Mouse (Mus musculus): ENCODE data around the gene Ppp6r2. TPM values are rescaled to one million over a fixed set of nuclear protein-coding genes. Genes with fewer than 3 reads are reported as not detected.

Ppp6r2 gene
- polyA plus RNA-seq (2015; fragmentation: Nextera tagmentation; extraction: Ambion mirVana), result 24.5 and 25.0 TPM in 2 replicates

DNA sequence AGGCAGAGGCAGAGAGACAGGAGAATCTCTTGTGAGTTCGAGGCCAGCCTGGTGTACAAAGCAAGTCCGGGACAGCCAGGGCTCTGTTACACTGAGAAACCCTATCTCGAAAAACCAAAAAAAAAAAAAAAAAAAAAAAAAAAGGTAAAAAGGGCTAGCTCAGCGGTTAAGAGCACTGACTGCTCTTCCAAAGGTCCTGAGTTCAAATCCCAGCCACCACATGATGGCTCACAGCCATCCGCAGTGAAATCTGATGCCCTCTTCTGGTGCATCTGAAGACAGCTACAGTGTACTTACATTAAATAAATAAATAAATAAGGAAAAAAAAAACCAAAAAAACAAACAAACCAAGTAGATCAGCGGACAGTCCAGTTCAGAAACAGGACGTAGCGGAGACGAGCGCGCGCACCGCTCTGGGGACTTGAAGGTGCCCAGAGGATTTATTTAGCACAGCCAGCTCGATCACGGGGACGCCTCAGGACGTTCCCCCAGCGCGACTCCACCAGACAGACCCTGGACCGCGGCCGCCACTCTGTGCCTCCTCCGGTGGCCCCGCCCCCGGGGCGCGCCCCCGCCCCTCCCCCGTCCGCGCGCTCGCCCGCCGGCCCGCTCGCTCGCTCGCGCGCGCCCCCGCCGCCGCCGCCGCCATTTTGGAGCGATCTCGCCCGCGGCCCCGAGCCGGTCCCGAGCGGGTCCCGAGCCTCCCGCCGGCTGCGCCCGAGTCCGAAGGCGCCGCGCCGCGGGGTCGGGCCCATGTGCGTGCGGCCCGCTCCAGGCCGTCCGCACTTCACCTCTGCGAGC, at the start of gene Ppp6r2:
TSS of gene Ppp6r2 (plus strand) at position 639 of the 801 bp plus-strand sequence.
- peak within 1 kb of the TSS; percentile 77 for H3K4me2 ChIP-seq
- peaks cover 5% of the 10 kb centered on the region for H3K36me3 ChIP-seq
- 2% methylated on average over 64 of the region's 73 CpGs for WGBS
- H3K27me3 ChIP-seq, result no peaks in the 10 kb centered on the region
- peak; percentile 72 for ATAC-seq (ENCODE audit: insufficient number of reproducible peaks, low FRiP score, low TSS enrichment, low read depth)
- peak within 1 kb of the TSS; percentile 82 for H3K27ac ChIP-seq
- peak within 1 kb of the TSS; percentile 99 for H3K9ac ChIP-seq
- peak within 1 kb of the TSS; percentile 98 for H3K4me3 ChIP-seq
- H3K9me3 ChIP-seq, result no peaks in the 10 kb centered on the region
- peaks cover 14% of the 10 kb centered on the region for H3K4me1 ChIP-seq

DNA sequence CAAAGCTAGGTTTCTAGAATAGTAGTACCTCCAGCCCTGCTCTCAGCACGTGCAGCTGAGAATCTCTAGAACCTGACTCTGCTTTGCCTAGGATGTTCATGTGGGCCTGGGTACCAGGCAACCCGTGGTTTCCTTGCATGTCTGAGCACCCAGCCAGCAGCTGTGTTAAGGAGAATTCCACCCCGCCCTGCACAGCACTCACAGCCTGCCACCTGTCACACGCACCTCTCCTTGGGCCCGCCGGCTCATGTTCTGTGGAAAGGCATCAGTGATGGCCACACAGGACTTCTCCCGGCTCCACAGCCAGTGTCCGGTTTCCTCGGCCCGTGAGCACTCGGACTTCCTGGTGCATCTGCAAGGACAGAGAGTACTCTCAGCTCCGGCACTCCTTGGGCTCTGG, 45.9 kb upstream of the Ppp6r2 start:
- no peak overlapping the region for H3K4me3 ChIP-seq
- H3K36me3 ChIP-seq, result peaks cover 80% of the 10 kb centered on the region
- WGBS, result 90% methylated on average over 12 of the region's 12 CpGs
- no peak overlapping the region for H3K9ac ChIP-seq
- no peak for ATAC-seq (ENCODE audit: insufficient number of reproducible peaks, low FRiP score, low TSS enrichment, low read depth)
- no peaks in the 10 kb centered on the region for H3K9me3 ChIP-seq
- no peak overlapping the region for H3K4me2 ChIP-seq
- H3K27me3 ChIP-seq, result no peaks in the 10 kb centered on the region
- H3K27ac ChIP-seq, result no peak overlapping the region
- peaks cover 18% of the 10 kb centered on the region for H3K4me1 ChIP-seq

- Histone ChIP-seq H3K27me3 (no peaks in the 10 kb centered on the region), H3K4me2 (peak overlapping the region; percentile 40), H3K9ac (no peak overlapping the region), H3K4me1 (peaks cover 47% of the 10 kb centered on the region), H3K4me3 (peak overlapping the region; percentile 17), H3K36me3 (peaks cover 46% of the 10 kb centered on the region), H3K27ac (peak overlapping the region; percentile 87), H3K9me3 (no peaks in the 10 kb centered on the region)
- 29% methylated on average over 10 of the region's 10 CpGs for WGBS
- no peak for ATAC-seq (ENCODE audit: insufficient number of reproducible peaks, low FRiP score, low TSS enrichment, low read depth)
Measured at GRCm38 (mm10) chr15:89168922-89169321, 42.4 kb upstream of the Ppp6r2 start.

- Histone ChIP-seq H3K36me3 (peaks cover 41% of the 10 kb centered on the region), H3K9me3 (no peaks in the 10 kb centered on the region), H3K27ac (peak overlapping the region; percentile 87), H3K4me3 (peak overlapping the region; percentile 17), H3K4me2 (peak overlapping the region; percentile 40), H3K9ac (no peak overlapping the region), H3K4me1 (peaks cover 52% of the 10 kb centered on the region), H3K27me3 (no peaks in the 10 kb centered on the region)
- peak; percentile 80 for ATAC-seq (ENCODE audit: insufficient number of reproducible peaks, low FRiP score, low TSS enrichment, low read depth)
- 6% methylated on average over 10 of the region's 10 CpGs for WGBS
Measured at GRCm38 (mm10) chr15:89169431-89169830, 41.9 kb upstream of the Ppp6r2 start.

- H3K9ac ChIP-seq, result no peak overlapping the region
- WGBS, result 41% methylated on average over 3 of the region's 3 CpGs
- peaks cover 34% of the 10 kb centered on the region for H3K36me3 ChIP-seq
- H3K4me1 ChIP-seq, result peaks cover 58% of the 10 kb centered on the region
- H3K9me3 ChIP-seq, result no peaks in the 10 kb centered on the region
- ATAC-seq (ENCODE audit: insufficient number of reproducible peaks, low FRiP score, low TSS enrichment, low read depth), result no peak
- H3K4me2 ChIP-seq, result peak overlapping the region; percentile 40
- no peak overlapping the region for H3K4me3 ChIP-seq
- peak overlapping the region; percentile 87 for H3K27ac ChIP-seq
- no peaks in the 10 kb centered on the region for H3K27me3 ChIP-seq
Measured at GRCm38 (mm10) chr15:89170102-89170501, 41.3 kb upstream of the Ppp6r2 start.

DNA sequence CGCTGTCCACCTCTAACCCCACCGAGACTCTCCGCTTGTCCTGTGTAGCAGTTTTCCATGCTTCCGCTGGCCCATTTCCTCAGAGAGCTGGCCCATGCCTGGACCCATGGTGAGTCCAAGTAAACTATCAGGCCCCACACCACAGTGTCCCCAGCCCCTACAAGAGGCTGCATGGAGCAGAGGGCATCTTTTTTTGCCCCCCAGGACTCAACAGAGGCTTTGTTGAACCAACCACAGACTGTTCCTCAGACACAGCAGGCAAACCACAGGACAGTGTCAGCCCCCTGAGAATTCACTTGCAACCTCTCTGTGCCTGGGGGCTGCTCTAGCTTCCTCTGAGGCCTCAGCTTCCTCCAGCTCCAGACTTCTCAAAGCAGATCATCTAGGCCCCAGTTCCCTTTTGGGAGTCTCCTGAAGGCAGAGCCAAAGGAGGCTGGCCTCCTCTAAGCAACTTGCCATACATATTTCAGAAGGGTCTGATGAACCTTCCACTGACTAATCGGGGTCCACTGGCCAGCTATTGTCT, 39.8 kb upstream of the Ppp6r2 start:
- no peaks in the 10 kb centered on the region for H3K27me3 ChIP-seq
- H3K4me3 ChIP-seq, result no peak overlapping the region
- no peaks in the 10 kb centered on the region for H3K9me3 ChIP-seq
- peaks cover 73% of the 10 kb centered on the region for H3K4me1 ChIP-seq
- no peak overlapping the region for H3K27ac ChIP-seq
- H3K36me3 ChIP-seq, result peaks cover 19% of the 10 kb centered on the region
- no peak for ATAC-seq (ENCODE audit: insufficient number of reproducible peaks, low FRiP score, low TSS enrichment, low read depth)
- H3K9ac ChIP-seq, result no peak overlapping the region
- no peak overlapping the region for H3K4me2 ChIP-seq
- WGBS, result 90% methylated on average over 5 of the region's 5 CpGs

- H3K9ac ChIP-seq, result peak overlapping the region; percentile 54; the same call in 1 of the 2 replicates
- no peaks in the 10 kb centered on the region for H3K9me3 ChIP-seq
- peaks cover 81% of the 10 kb centered on the region for H3K4me1 ChIP-seq
- peaks cover 11% of the 10 kb centered on the region for H3K36me3 ChIP-seq
- peak overlapping the region; percentile 98 for H3K4me2 ChIP-seq
- H3K27ac ChIP-seq, result peak overlapping the region; percentile 72
- H3K4me3 ChIP-seq, result peak overlapping the region; percentile 53
- no peak for ATAC-seq (ENCODE audit: insufficient number of reproducible peaks, low FRiP score, low TSS enrichment, low read depth)
- no peaks in the 10 kb centered on the region for H3K27me3 ChIP-seq
- 39% methylated on average over 17 of the region's 17 CpGs for WGBS
Measured at GRCm38 (mm10) chr15:89172276-89172935, 38.9 kb upstream of the Ppp6r2 start.

DNA sequence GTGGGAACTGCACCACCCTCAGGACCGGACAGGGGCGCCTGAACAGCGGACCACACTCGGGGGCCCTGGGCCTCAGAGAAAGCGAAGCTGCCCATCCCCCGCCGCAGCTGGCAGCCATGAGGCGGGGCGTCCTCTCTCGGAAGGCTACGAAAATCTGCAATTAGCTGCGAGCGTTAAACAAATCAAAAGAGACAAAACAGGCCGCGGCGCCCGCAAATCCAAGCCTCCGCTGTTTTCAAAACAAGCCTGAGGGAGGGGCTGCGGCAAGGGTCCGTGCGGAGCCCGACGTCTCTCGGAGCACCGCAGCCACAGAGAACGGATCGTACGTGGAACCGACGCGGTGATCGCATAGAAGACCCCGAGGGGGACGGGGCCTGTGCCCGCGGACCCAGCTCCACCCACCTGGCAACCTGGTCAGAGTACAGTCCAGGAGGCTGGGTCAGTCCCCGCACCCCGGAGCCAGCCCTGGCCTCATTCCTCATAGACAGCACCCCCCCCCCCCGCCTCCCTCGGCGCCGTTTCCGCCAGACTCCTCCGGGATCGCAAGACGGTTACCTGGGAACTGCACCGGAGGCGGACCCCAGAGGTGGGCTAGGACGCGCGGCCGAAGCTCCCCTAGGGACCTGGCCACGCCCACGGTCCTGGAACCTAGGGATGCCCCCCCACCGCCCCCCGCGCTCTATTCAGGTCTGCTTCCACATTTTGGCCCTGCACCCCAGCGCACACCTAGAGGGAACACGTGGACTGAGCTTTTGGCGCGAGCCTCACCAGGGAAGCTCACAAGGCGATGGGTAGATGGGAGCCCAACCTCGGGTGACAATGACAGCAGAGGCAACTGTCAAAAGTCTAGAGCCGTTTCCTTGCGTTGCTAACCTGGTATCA, 38.1 kb upstream of the Ppp6r2 start:
- Histone ChIP-seq H3K4me1 (peaks cover 90% of the 10 kb centered on the region), H3K9me3 (no peaks in the 10 kb centered on the region), H3K27ac (peak overlapping the region; percentile 72), H3K4me2 (peak overlapping the region; percentile 98), H3K27me3 (no peaks in the 10 kb centered on the region), H3K9ac (peak overlapping the region; percentile 54), H3K36me3 (0 out of 2 replicates have a peak, but pooled peaks cover 3% of the 10 kb centered on the region), H3K4me3 (peak overlapping the region; percentile 53)
- ATAC-seq (ENCODE audit: insufficient number of reproducible peaks, low FRiP score, low TSS enrichment, low read depth), result no peak
- under 1% methylated on average over 61 of the region's 65 CpGs for WGBS

DNA sequence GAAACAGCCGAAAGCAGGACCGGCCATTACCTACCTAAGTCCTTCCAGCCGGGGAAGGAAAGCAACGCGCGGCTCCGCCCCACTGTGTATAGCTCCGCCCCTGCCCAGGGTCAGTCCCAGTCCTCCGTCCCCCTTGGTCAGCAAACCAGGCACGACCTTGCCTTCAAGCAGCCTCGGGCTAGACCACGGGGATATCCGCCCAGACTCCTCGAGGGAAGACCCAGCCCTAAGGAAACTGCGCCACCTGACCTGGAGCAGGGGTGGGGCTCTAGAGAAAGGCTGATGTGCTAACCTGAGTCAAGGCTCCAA, 37.5 kb upstream of the Ppp6r2 start:
- H3K27me3 ChIP-seq, result no peaks in the 10 kb centered on the region
- peak overlapping the region; percentile 98 for H3K4me2 ChIP-seq
- H3K27ac ChIP-seq, result peak overlapping the region; percentile 72
- no peaks in the 10 kb centered on the region for H3K9me3 ChIP-seq
- 0 out of 2 replicates have a peak overlapping the region, but pooled peaks have one; percentile 54 for H3K9ac ChIP-seq
- peak overlapping the region; percentile 53 for H3K4me3 ChIP-seq
- WGBS, result 4% methylated on average over 15 of the region's 15 CpGs
- ATAC-seq (ENCODE audit: insufficient number of reproducible peaks, low FRiP score, low TSS enrichment, low read depth), result no peak
- peaks cover 94% of the 10 kb centered on the region for H3K4me1 ChIP-seq
- H3K36me3 ChIP-seq, result 0 out of 2 replicates have a peak, but pooled peaks cover 1% of the 10 kb centered on the region

- H3K36me3 ChIP-seq, result no peaks in the 10 kb centered on the region
- no peak for ATAC-seq (ENCODE audit: insufficient number of reproducible peaks, low FRiP score, low TSS enrichment, low read depth)
- no peak overlapping the region for H3K9ac ChIP-seq
- H3K4me1 ChIP-seq, result peaks cover 91% of the 10 kb centered on the region
- H3K4me3 ChIP-seq, result 0 out of 2 replicates have a peak overlapping the region, but pooled peaks have one; percentile 53
- no peak overlapping the region for H3K4me2 ChIP-seq
- H3K9me3 ChIP-seq, result no peaks in the 10 kb centered on the region
- 52% methylated on average over 11 of the region's 11 CpGs for WGBS
- no peaks in the 10 kb centered on the region for H3K27me3 ChIP-seq
- peak overlapping the region; percentile 68 for H3K27ac ChIP-seq
Measured at GRCm38 (mm10) chr15:89174889-89175339, 36.4 kb upstream of the Ppp6r2 start.

DNA sequence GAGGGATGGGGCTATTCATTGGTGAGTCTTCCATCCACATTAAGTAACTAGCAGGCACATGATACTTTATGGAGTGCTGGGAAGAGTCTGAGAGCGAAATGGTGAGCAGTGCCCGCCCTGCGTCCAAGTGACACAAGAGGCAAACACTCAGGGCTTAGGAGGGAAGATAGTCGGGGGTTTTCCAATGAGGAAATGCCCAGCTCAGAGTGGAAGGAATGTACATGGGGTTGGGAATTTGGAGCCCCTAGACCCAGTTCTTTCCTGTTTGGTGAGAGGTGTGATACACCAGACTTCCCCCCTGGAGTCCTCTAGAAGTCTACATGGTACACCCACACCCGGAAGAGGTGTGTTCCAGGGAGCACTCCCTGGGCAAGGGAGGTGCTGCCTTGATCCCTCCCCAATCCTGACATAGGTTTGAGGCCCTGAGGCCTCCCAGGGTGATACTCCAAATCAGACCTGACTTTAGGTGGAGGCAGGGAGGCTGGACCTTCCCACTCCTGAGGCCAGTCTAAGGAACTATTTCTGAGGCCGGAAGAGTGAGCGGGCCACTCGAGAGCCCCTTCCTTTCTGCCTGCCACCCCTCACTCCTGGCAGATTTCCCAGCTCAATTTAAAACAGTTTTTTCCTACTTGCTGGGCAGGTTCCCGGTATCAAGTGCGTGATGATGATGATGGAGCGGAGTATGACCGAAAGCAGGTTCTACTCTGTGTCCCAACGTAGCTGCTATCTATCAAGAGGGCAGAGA, 35.8 kb upstream of the Ppp6r2 start:
- H3K4me2 ChIP-seq, result no peak overlapping the region
- H3K4me3 ChIP-seq, result no peak overlapping the region
- no peaks in the 10 kb centered on the region for H3K36me3 ChIP-seq
- H3K9me3 ChIP-seq, result no peaks in the 10 kb centered on the region
- peaks cover 85% of the 10 kb centered on the region for H3K4me1 ChIP-seq
- peak overlapping the region; percentile 68 for H3K27ac ChIP-seq
- no peak overlapping the region for H3K9ac ChIP-seq
- 55% methylated on average over 13 of the region's 13 CpGs for WGBS
- no peak for ATAC-seq (ENCODE audit: insufficient number of reproducible peaks, low FRiP score, low TSS enrichment, low read depth)
- no peaks in the 10 kb centered on the region for H3K27me3 ChIP-seq

All from limb, embryonic 15.5 days (tissue).